Mouse (Mus musculus): ENCODE measurements around the gene 4930469K13Rik.
"Not testable (repeated sequence)": the region's sequence is repeated elsewhere in the genome, so short reads cannot be mapped to it uniquely, and the experiment has no call there.

The 4930469K13Rik gene

DNA sequence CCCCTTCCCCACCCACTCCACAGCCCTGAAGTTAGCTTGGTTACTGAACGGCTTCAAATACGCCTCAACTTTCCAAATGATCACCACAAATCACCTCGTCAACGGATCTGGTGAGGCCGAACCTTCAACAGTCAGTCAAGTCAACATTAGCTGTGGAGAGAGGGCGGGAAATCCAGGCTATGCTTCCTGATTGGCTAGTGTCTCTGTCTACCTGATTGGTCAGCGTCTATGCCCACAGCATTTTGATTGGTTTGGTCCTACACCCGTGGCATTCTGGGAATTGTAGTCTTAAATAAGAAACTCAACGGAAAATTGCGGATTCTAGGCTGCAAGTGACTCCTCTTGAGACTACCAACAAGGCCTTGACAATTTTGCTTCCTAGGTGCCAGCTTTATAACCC lies at the start of gene 4930469K13Rik:
TSS of gene 4930469K13Rik (minus strand) at position 133 of the 400 bp plus-strand sequence.
- DNase-seq (ENCODE audit: extremely low read depth, insufficient read length, low spot score), result no peak

DNA sequence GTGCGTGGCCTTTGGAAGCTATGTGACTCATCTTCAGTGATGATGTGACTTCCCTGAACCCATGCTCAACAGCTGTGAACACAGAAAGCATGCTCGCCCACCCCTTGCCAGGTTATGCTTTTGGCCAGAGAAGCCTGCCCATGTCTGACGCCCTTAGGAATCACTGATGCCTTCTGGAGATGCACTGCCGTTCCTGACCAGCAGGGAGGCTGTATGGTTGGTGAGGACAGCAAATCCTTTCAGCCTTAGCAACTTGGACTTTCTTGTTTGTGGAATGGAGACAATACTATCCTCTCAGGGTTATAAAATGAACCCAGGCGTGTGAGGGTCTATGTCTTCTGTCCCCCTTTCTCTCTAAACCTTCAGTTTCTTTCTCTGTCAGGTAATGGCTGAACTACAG lies 48.6 kb upstream of the 4930469K13Rik start:
- DNase-seq (ENCODE audit: extremely low read depth, insufficient read length, low spot score), result no peak

DNA sequence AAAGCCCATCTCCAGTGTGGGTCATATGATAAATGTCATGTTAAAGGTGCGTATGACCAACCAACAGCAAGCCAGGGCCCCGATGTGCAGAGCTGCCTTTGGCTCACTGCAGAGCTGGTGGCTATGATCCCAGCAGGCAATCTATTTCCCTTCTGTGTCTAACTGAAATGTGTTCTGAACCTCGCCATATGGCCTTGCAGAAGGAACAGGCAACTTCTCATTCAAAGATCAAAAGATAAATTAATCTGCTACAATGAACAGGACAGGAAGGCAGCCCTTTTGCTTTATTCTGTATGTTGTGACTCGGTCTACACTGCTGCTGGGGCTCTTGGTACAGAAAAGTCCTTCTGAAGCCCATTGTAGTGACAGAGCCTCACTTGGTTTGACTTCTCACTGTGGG lies 46.1 kb upstream of the 4930469K13Rik start:
- DNase-seq (ENCODE audit: extremely low read depth, insufficient read length, low spot score), result no peak

DNA sequence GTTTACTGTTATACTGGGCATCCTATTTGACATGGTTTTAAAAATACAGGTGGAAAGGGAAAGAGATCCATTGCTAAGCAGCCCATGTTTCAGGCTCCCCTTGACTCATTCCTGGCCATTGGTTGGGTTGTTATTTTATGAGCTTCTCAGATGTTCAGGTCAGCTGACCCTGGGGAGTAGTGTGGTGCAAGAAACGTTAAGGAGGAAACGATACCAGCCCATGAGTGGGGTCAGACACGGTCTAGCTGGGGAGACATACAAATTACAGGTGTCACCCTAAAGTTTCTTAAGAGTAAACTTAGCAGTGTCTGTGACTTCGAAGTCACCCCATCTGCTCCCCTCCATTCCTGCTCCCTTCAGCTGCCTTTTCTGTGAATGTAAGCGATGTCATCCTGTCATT lies 45.6 kb upstream of the 4930469K13Rik start:
- DNase-seq (ENCODE audit: extremely low read depth, insufficient read length, low spot score), result no peak

DNA sequence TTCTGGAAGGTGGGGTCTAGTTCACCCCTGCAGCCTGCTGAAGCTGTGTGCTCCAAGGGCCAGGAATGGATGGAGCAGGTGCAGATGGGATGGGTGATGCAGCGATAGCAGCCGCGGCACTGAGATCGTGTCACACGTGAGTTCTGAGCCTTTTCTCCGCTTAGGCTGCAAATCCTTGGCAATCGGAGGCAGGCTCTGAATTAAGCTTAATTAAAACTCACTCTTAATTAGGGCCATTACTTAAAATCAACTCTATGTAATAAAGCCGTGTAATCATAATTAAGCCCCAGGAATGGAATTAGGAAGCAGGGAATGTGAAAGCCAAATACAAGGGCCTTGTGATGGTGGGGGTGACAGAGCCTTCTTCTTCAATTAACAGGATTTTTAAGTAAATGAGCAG lies 40.9 kb upstream of the 4930469K13Rik start:
- DNase-seq (ENCODE audit: extremely low read depth, insufficient read length, low spot score), result no peak

DNA sequence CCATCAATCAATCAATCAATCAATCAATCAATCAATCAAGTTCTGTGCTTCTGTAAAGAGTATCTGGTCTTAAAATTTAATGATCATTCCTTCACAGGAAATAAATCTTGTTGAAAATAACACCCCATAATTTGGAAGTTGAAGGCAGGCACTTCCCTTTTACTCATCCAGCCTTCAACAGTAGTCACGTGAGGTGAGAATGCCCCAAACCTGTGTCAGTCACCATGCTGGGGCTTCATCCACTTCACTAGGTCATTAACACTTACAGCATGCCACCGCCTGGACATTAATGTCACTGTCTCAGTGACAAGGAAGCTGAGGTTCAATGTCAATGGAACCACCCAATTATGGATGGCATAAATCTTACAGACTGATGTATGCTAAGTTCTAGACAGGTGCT lies 30.1 kb upstream of the 4930469K13Rik start:
- no peak for DNase-seq (ENCODE audit: extremely low read depth, insufficient read length, low spot score)

DNA sequence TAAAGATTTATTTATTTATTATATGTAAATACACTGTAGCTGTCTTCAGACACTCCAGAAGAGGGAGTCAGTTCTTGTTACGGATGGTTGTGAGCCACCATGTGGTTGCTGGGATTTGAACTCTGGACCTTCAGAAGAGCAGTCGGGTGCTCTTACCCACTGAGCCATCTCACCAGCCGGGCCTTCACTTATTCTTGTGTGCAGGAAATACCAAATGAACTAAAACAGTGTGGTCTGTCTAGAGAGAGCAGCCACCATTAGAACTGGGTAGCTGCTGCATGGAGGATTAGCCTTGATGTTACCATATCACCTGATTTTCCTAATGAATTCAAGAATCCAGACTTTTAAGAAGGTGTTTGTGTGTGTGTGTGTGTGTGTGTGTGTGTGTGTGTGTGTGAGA lies 27.4 kb upstream of the 4930469K13Rik start:
- not testable (repeated sequence) for DNase-seq (ENCODE audit: extremely low read depth, insufficient read length, low spot score)

DNA sequence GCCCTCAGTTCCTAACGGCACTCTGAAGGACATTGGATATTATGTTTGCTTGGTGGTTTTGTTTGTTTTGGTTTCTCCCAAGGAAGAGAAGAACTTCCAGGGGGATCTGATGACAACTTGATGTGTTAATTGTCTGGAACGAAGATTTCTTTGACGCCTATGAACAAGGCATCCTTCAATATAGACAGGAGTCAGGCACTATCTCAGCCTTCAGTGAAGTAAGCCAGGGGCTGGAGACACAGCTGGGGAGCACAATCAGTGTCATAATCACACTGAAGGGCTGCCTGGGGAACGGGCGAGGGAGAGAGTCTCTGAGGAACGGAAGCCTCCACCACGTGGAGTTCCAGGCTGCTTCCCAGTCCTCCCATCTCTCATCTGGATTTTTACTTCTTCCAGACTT lies 26.5 kb upstream of the 4930469K13Rik start:
- DNase-seq (ENCODE audit: extremely low read depth, insufficient read length, low spot score), result no peak

DNA sequence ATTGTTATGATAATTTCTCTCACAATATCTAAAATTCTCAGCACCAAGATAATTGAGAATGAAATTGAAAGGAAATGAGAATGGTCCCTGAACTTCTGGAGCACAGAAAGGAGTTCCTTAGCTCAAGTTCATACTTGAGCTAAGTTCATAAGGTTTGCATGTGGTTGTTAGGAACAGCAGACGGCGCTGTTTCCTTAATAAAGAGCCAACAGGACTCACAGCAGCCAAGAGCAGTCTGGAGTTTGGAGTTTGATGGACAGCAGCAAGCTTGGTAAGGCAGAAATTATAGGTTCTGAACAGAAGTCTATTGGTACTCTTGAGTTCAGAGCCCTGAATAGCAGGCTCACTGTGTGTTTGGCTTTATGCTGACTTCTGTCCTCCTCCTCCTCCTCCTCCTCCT lies 24.8 kb upstream of the 4930469K13Rik start:
- no peak for DNase-seq (ENCODE audit: extremely low read depth, insufficient read length, low spot score)

DNA sequence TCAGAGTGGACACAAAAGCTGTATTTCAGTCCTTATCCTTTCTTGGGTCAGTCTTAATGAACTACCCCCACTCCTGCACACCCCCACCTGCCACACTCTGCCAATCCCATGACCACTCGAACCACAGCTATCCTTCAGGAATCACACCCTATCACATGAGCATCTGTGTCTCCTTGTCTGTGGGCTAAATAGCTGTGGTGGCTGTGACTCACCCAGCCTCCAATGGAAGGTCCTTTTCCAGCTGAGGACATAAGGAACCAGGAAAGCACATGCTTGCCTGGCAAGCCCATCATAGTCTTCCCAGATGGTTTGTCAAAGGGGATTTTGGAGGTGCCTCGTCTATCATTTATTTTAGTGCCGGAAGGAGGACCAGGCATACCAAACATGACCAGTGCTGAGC lies 20.0 kb upstream of the 4930469K13Rik start:
- no peak for DNase-seq (ENCODE audit: extremely low read depth, insufficient read length, low spot score)

DNA sequence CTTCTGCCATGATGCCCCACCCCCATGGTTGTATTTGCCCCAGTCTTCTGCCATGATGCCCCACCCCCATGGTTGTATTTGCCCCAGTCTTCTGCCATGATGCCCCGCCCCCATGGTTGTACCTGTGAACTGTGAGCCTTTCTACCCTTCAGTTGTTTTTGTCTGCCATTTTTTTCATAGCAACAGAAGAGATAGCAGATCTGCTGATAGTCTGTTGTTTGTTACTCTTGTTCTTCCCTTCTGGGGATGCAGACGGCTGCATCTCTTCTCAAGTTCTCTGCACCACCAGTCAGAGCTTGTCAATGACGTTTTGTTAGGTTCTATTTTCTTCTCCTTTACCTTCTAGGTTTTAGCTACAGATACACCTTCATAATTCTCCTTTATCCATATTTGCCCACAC lies 19.2 kb upstream of the 4930469K13Rik start:
- no peak for DNase-seq (ENCODE audit: extremely low read depth, insufficient read length, low spot score)

DNA sequence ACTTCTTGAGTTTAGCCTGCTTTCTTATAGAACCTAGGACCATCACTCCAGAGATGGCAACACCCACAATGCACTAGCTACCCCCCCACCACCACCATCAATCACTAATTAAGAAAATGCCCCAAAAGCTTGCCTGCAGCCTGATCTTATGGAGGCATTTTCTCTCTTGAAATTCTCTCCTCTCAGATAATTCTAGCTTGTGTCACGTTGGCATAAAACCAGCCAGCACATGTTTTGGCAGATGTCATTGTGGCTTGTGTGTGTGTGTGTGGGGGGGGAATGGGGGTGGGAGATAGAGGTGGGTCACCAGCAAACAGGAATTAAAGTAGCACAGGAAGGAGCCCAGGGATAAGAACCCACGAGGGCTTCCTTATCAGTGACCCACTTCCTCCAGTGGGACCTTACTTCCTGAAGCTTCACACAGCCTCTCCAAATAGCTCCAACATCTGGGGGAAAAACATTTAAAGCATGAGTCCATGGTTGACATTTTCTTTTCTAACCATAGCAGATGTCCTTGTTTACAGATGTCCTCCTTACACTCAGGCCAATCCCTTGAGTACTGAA lies 18.3 kb upstream of the 4930469K13Rik start:
- DNase-seq (ENCODE audit: extremely low read depth, insufficient read length, low spot score), result no peak

DNA sequence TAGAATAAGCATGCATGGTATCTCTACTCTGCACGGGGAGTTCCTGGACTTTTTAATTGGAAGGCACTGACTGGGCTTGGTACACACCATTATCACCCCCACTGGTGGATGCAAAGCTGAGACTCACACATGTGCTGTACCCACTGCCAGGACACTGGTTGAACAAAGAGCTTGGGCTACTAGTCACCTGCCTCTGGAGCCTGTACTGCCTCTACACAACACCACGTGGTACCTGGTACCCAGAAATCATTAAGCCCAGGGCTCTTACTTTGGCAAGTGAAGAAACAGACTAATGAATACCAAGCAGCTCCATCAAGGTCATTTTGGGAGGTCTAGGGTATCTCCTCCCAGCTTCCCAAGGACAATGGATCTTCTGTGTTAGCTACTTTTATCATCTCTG lies 15.4 kb upstream of the 4930469K13Rik start:
- DNase-seq (ENCODE audit: extremely low read depth, insufficient read length, low spot score), result no peak

DNA sequence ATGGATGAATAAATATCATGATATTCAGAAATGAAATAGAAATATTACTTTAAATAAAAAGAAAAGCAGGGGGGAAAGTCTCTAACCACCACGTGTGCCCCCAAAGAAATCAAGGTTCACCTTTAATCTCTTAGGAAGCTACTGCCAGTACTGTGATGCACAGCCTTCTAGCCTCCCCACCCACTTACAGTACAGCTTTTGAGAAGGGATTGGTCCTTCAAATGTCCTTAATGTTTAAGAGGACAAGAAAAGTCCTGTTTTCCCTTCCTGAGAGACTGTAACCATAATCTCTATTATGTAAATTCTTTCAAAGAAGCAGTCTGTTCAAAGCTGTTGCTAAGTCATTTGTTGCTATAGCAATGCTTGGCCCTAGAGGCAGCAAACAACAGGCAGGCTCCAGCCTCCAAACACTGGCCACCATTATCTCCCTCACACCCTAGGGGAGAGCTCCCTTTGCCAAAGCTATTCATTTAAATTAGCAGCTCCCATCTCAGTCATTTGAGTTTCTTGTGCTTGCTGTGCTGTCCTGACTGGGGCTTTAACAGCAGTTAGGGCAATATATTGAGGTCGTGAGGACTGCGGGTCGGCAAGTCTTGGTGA lies 14.5 kb upstream of the 4930469K13Rik start:
- DNase-seq (ENCODE audit: extremely low read depth, insufficient read length, low spot score), result no peak

DNA sequence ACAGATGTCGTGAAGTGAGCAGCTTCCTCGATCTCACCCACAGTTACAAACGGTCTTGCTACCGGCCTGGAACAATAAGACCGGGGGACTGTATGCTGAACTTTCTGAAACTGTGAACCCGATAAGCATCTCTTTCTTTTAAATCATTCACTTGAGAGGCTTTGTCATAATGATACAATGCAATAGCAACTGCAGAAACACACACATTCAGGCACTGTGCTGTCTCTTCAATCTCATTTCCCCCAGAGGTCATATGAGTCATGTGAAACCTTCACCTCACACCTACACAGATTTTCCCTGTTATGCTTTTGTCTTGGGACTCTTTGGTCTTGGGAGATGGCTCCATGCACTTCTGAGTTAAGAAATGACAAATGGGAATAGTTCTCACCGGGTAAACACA lies 13.6 kb upstream of the 4930469K13Rik start:
- DNase-seq (ENCODE audit: extremely low read depth, insufficient read length, low spot score), result no peak

DNA sequence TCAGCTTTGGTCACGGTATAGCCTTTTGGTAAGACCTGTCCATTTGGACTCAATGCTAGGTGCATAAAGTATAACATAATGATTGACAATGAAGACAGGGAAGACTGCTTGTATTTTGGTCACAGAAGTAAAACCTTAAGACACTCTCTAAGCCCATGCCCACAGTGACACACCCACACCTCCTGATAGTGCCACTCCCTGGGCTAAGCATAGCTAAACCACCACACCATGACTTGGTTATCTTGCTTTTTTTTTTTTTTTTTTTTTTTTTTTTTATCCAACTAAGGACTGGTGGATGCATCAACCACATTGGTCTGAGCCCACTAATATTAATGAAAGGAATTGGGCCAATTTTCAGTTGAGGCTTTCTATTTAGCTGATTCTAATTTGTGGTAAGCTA lies 10.9 kb upstream of the 4930469K13Rik start:
- no peak for DNase-seq (ENCODE audit: extremely low read depth, insufficient read length, low spot score)

DNA sequence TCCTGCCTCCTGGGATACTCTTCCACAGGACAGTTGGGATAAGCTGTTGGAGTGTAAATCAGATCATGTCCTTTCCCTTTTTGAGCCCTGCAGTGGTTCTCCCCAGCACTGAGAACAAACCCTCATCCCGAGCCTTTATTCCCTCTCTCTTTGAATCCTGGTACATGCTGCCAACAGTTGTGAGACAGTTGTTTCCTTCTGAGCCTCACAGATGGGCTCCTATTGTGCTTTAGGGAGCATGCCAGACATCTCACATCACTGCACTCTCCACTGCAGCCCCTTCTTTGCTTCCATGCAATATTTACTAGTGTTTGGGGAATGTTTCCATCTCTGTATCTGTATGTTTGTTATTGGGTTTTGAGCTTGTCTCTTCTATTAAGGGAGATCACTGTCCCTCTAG lies 6.6 kb upstream of the 4930469K13Rik start:
- DNase-seq (ENCODE audit: extremely low read depth, insufficient read length, low spot score), result no peak

DNA sequence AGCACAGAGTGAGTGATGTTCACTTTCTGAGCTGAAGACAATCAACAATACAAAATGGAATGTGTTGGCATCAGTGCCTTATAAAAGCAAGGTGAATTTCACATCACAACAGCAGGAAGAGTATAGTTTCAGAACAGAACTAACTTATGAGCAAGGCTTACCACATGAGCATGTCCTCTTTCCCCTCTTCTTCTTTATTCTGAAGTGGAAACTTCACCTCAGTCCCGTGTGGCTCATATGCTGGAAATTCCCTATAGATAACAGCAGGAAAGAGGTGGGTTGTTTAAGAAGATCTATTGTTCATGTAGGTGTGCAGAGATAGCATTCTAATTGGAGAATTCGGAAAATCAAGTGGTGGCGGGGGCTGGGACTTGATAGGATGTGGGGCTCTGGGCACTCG lies 3.5 kb upstream of the 4930469K13Rik start:
- DNase-seq (ENCODE audit: extremely low read depth, insufficient read length, low spot score), result no peak

DNA sequence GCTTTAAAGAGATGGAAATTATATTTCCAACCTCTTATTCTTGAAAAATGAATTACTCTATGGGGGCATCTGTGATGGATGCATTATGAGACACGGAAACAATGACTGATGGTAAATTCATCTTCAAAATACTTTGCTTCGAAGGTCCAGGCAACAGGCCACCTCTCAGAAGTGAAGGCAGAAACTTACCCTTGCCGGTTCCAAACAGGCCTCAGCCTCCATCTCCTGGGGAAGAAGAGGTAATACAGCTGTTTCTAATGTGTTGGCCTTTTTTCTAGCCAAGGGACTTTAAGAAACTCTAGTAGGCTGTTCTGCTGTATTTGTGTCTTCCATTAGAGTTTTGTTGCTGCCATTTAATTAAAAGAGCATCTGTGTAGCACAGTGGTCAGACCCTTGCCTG lies 11.3 kb downstream of the 4930469K13Rik start:
- no peak for DNase-seq (ENCODE audit: extremely low read depth, insufficient read length, low spot score)

DNA sequence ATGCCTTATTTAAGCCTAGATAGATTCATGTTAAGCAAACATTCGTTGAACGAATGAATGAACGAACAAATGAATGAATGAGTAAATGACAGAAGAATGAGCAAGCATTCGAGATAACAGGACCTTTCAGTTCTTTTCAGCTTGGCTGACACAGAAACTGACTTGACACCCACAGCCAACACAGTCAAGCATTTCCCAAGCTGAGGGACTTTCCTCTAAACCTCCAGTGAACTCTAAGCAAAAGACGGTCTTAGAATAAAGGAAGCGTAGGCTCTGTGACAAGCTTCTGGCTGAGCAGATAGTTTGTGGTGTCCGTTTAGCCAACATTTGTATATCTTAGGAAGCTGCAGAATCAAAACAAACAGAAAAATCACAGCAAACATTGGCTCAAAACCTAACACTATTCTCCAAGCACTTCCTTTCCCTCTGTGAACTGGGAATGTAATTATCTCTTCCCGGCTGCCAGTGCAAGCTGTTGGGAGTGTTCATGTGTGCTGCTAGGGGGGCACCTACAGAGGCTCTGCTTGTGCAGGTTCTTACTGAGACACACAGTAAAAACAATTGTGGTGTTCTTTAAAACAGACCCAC lies 12.1 kb downstream of the 4930469K13Rik start:
- no peak for DNase-seq (ENCODE audit: extremely low read depth, insufficient read length, low spot score)

DNA sequence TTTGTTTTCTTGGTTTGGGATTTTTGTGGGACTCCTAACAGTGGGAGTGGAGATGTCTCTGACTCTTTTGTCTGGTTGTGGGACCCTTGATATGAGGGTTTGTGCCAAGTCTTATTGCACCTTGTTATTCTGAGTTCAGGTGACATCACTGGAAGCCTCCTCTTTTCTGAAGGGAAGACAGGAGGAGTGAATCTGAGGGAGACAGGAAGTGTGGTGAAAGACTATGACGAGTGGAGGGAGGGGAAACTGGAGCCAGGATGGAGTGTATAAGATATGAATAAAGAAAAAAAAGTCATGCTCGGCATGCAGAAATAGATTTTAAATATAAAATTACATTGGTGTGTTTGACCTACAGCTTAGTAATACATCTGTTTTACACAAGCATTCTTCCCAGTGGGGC lies 13.7 kb downstream of the 4930469K13Rik start:
- DNase-seq (ENCODE audit: extremely low read depth, insufficient read length, low spot score), result no peak

DNA sequence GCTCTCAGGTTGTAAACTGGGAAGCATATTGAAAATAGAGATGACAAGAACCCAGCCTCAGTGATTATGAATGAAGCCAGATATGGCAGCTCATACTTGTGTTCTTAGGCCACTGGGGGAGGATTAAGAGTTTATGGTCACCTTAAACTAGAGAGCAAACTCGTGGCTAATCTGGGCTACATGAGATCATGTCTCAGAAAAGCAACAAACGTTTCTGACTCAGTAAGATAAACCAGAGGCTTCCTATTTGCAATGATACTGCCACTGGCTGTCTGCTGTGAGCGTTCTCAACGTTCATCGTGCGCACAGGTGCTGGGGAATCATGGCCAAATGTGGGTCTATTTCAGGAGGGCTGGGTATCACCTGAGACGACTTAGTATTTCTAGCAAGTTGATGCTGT lies 14.6 kb downstream of the 4930469K13Rik start:
- DNase-seq (ENCODE audit: extremely low read depth, insufficient read length, low spot score), result no peak
